Mouse (Mus musculus): ENCODE measurements at regions not wholly inside any gene's neighbourhood (a gene's known extent, or its start where the extent isn't known, plus 50 kb on each side); places are given as distances from the start of the nearest gene placed in this dataset.

DNA sequence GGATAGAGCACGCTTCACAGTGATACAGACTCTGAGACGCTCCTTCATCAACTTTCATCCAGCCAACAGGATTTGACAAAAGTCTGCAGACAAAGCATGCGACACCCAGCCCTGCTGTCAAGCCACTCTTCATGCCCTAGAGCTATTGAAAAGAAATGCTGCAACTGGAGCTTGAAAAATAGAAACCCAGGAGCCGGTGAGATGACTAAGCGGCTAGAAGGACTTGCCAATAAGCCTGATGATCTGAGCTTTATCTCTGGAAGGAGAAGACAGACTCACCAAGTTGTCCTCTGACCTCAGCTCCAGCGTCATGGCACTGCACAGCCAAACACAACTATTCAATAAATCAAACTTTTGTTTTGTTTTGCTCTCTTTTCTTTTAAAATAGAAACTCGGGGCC lies 54.0 kb upstream of the Spred2 start:
- no peak for ATAC-seq (ENCODE audit: insufficient number of reproducible peaks, low FRiP score, low TSS enrichment, low read depth)
- Histone ChIP-seq H3K9ac (no peak overlapping the region), H3K27me3 (no peaks in the 10 kb centered on the region), H3K4me1 (no peaks in the 10 kb centered on the region), H3K9me3 (0 out of 2 replicates have a peak, but pooled peaks cover 4% of the 10 kb centered on the region), H3K27ac (no peak overlapping the region), H3K4me3 (no peak overlapping the region), H3K36me3 (no peaks in the 10 kb centered on the region), H3K4me2 (no peak overlapping the region)
- WGBS = 78% methylated on average over 7 of the region's 7 CpGs

DNA sequence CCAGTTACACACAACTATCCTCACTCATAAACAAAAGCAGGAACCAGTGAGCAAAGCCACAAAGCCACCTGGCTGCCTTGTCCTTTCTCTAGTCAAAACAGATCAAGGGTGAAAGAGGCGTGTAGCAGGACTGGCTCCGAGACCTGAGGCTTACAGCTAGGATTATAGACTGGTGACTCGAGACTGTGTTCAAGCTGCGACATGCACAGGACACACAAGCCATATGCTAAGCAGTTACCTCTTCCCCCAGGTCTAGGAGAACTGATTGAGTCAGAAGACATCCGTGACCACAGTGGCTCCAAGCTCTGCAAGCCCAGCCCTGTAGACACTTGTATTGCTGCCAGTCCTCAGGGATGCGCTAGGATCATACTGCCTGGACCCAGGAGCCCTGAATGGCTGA lies 50.4 kb upstream of the Spred2 start:
- 70% methylated on average over 6 of the region's 6 CpGs for WGBS

More for the DNA sequence above, 50.4 kb upstream of the Spred2 start:
- no peaks in the 10 kb centered on the region for H3K9me3 ChIP-seq
- H3K27ac ChIP-seq = no peak overlapping the region
- H3K9ac ChIP-seq = no peak overlapping the region
- ATAC-seq (ENCODE audit: insufficient number of reproducible peaks, low FRiP score, low TSS enrichment, low read depth) = no peak
- H3K4me2 ChIP-seq = no peak overlapping the region
- 0 out of 2 replicates have a peak, but pooled peaks cover 4% of the 10 kb centered on the region for H3K4me1 ChIP-seq
- no peaks in the 10 kb centered on the region for H3K27me3 ChIP-seq
- H3K36me3 ChIP-seq = no peaks in the 10 kb centered on the region
- no peak overlapping the region for H3K4me3 ChIP-seq

Data from limb, embryonic 15.5 days (tissue).